Mouse (Mus musculus): Measurements from ENCODE around the gene Limk2. TPM values are rescaled to one million over a fixed set of nuclear protein-coding genes. Genes with fewer than 3 reads are reported as not detected.

Gene Limk2
- 6.7 and 6.8 TPM in 2 replicates for polyA plus RNA-seq (2015; fragmentation: Nextera tagmentation; extraction: Ambion mirVana)

- Histone ChIP-seq H3K4me2 (ENCODE audit: low read depth, low read length) (peak within 1 kb of the TSS; percentile 95), H3K36me3 (replicated peaks; ENCODE audit: insufficient read depth, low read length) (no peaks in the 10 kb centered on the region), H3K27ac (ENCODE audit: low read depth) (peak within 1 kb of the TSS; percentile 80), H3K4me3 (ENCODE audit: low read depth, low read length) (peak within 1 kb of the TSS; percentile 86), H3K4me1 (ENCODE audit: insufficient read depth) (peaks cover 24% of the 10 kb centered on the region), H3K9me3 (ENCODE audit: low read length) (no peaks in the 10 kb centered on the region), H3K27me3 (ENCODE audit: insufficient read depth, low read length) (no peaks in the 10 kb centered on the region), H3K9ac (replicated peaks) (peak within 1 kb of the TSS; percentile 84)
- TF ChIP-seq CTCF (IDR thresholded peaks at IDR 0.05; ENCODE audit: low read depth) (peak; percentile 92), EP300 (IDR thresholded peaks at IDR 0.05; ENCODE audit: low read depth) (no peak)
- WGBS (ENCODE audit: insufficient replicate concordance), result 3% methylated on average over 44 of the region's 45 CpGs
- peak; percentile 98 for DNase-seq
- ATAC-seq, result peak; percentile 98
Measured at GRCm38 (mm10) chr11:3408997-3409732, at the start of gene Limk2. Limk2 (minus strand) TSS chr11:3409189.

- no peak overlapping the region; the same call in 1 of the 2 replicates for H3K4me2 ChIP-seq (ENCODE audit: low read depth, low read length)
- ATAC-seq (peak; percentile 93), DNase-seq (peak; percentile 72)
- H3K4me1 ChIP-seq (ENCODE audit: insufficient read depth), result peaks cover 5% of the 10 kb centered on the region
- TF ChIP-seq EP300 (IDR thresholded peaks at IDR 0.05; ENCODE audit: low read depth) (no peak), CTCF (IDR thresholded peaks at IDR 0.05; ENCODE audit: low read depth) (no peak)
- H3K36me3 ChIP-seq (replicated peaks; ENCODE audit: insufficient read depth, low read length), result no peaks in the 10 kb centered on the region
- H3K9me3 ChIP-seq (ENCODE audit: low read length), result no peaks in the 10 kb centered on the region
- H3K27me3 ChIP-seq (ENCODE audit: insufficient read depth, low read length), result no peaks in the 10 kb centered on the region
- peak overlapping the region; percentile 81 for H3K27ac ChIP-seq (ENCODE audit: low read depth)
- no peak overlapping the region for H3K9ac ChIP-seq (replicated peaks)
- H3K4me3 ChIP-seq (ENCODE audit: low read depth, low read length), result no peak overlapping the region
- WGBS (ENCODE audit: insufficient replicate concordance), result 74% methylated on average over 13 of the region's 13 CpGs
Measured at GRCm38 (mm10) chr11:3458428-3459104, 49.6 kb upstream of the Limk2 start.

- Histone ChIP-seq H3K4me2 (ENCODE audit: low read depth, low read length) (no peak overlapping the region), H3K4me3 (ENCODE audit: low read depth, low read length) (no peak overlapping the region), H3K27ac (ENCODE audit: low read depth) (no peak overlapping the region), H3K27me3 (ENCODE audit: insufficient read depth, low read length) (no peaks in the 10 kb centered on the region), H3K4me1 (ENCODE audit: insufficient read depth) (peaks cover 14% of the 10 kb centered on the region), H3K9me3 (ENCODE audit: low read length) (no peaks in the 10 kb centered on the region), H3K36me3 (replicated peaks; ENCODE audit: insufficient read depth, low read length) (no peaks in the 10 kb centered on the region), H3K9ac (replicated peaks) (no peak overlapping the region)
- TF ChIP-seq CTCF (IDR thresholded peaks at IDR 0.05; ENCODE audit: low read depth) (peak; percentile 92), EP300 (IDR thresholded peaks at IDR 0.05; ENCODE audit: low read depth) (no peak)
- DNase-seq (peak; percentile 80), ATAC-seq (no peak)
- WGBS (ENCODE audit: insufficient replicate concordance), result 22% methylated on average over 1 of the region's 1 CpGs
Measured at GRCm38 (mm10) chr11:3456354-3456753, 47.4 kb upstream of the Limk2 start.

GRCm38 (mm10) chr11:3454506-3454905, 45.5 kb upstream of the Limk2 start:
- no peak overlapping the region for H3K27ac ChIP-seq (ENCODE audit: low read depth)
- no peak for TF ChIP-seq EP300 (IDR thresholded peaks at IDR 0.05; ENCODE audit: low read depth)
- no peak for TF ChIP-seq CTCF (IDR thresholded peaks at IDR 0.05; ENCODE audit: low read depth)

GRCm38 (mm10) chr11:3453467-3453866, 44.5 kb upstream of the Limk2 start:
- no peaks in the 10 kb centered on the region for H3K9me3 ChIP-seq (ENCODE audit: low read length)
- H3K36me3 ChIP-seq (replicated peaks; ENCODE audit: insufficient read depth, low read length), result no peaks in the 10 kb centered on the region
- no peaks in the 10 kb centered on the region for H3K27me3 ChIP-seq (ENCODE audit: insufficient read depth, low read length)
- H3K4me1 ChIP-seq (ENCODE audit: insufficient read depth), result peaks cover 23% of the 10 kb centered on the region
- no peak overlapping the region for H3K4me3 ChIP-seq (ENCODE audit: low read depth, low read length)
- H3K4me2 ChIP-seq (ENCODE audit: low read depth, low read length), result peak overlapping the region; percentile 99
- no peak overlapping the region for H3K27ac ChIP-seq (ENCODE audit: low read depth)
- ATAC-seq, result no peak
- H3K9ac ChIP-seq (replicated peaks), result no peak overlapping the region
- no peak for DNase-seq
- TF ChIP-seq CTCF (IDR thresholded peaks at IDR 0.05; ENCODE audit: low read depth) (peak; percentile 38), EP300 (IDR thresholded peaks at IDR 0.05; ENCODE audit: low read depth) (no peak)
- 59% methylated on average over 6 of the region's 6 CpGs for WGBS (ENCODE audit: insufficient replicate concordance)

More at GRCm38 (mm10) chr11:3454506-3454905, 45.5 kb upstream of the Limk2 start:
- Histone ChIP-seq H3K9ac (replicated peaks) (no peak overlapping the region), H3K4me3 (ENCODE audit: low read depth, low read length) (no peak overlapping the region), H3K9me3 (ENCODE audit: low read length) (no peaks in the 10 kb centered on the region), H3K4me2 (ENCODE audit: low read depth, low read length) (no peak overlapping the region), H3K36me3 (replicated peaks; ENCODE audit: insufficient read depth, low read length) (no peaks in the 10 kb centered on the region), H3K4me1 (ENCODE audit: insufficient read depth) (peaks cover 23% of the 10 kb centered on the region), H3K27me3 (ENCODE audit: insufficient read depth, low read length) (no peaks in the 10 kb centered on the region)
- WGBS (ENCODE audit: insufficient replicate concordance), result 85% methylated on average over 3 of the region's 3 CpGs
- ATAC-seq, result no peak
- DNase-seq, result no peak

DNA sequence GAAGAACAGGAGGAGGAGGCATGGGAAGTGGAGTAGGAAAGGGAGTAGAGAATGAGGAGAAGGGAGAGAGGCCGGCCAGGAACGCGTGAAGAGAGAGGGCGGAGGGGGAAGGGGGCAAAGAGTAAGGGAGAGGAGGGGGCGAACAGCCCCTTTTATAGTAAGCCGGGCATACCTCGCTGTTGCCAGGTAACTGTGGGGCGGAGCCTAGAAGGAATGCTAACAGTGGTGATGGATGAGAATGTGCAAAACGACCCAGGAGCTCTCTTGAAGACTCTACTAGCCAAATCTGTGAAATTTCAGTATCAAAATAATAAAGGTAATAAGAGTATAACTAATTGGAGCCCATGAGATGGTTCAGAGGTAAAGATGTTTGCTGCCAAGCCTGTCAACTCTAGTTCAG, 43.8 kb upstream of the Limk2 start:
- peak; percentile 9; the same call in 1 of the 2 replicates for ATAC-seq
- TF ChIP-seq EP300 (IDR thresholded peaks at IDR 0.05; ENCODE audit: low read depth), result no peak
- TF ChIP-seq CTCF (IDR thresholded peaks at IDR 0.05; ENCODE audit: low read depth), result no peak
- no peaks in the 10 kb centered on the region for H3K27me3 ChIP-seq (ENCODE audit: insufficient read depth, low read length)
- peak overlapping the region; percentile 99 for H3K27ac ChIP-seq (ENCODE audit: low read depth)
- no peaks in the 10 kb centered on the region for H3K36me3 ChIP-seq (replicated peaks; ENCODE audit: insufficient read depth, low read length)
- H3K4me3 ChIP-seq (ENCODE audit: low read depth, low read length), result peak overlapping the region; percentile 86
- H3K4me1 ChIP-seq (ENCODE audit: insufficient read depth), result peaks cover 20% of the 10 kb centered on the region
- peak overlapping the region; percentile 94 for H3K9ac ChIP-seq (replicated peaks)
- H3K9me3 ChIP-seq (ENCODE audit: low read length), result no peaks in the 10 kb centered on the region
- 2% methylated on average over 9 of the region's 9 CpGs for WGBS (ENCODE audit: insufficient replicate concordance)
- DNase-seq, result peak; percentile 29
- H3K4me2 ChIP-seq (ENCODE audit: low read depth, low read length), result peak overlapping the region; percentile 99
